Mouse (Mus musculus) E14TG2a.4 (cell line): ENCODE measurements around the gene Mid1ip1.

ENCODE experiments used
- H3K27me3 ChIP-seq: 2 replicates; pipeline ENCODE4 v1.6.1; 2014; ENCODE audit warnings: low read length, control low read depth; ENCODE audit not compliant: insufficient read depth
- H3K36me3 ChIP-seq: 2 replicates; pipeline ENCODE4 v1.6.1; 2014; ENCODE audit warnings: low read length, control low read depth; ENCODE audit not compliant: insufficient read depth
- H3K4me1 ChIP-seq: replicated peaks from 2 replicates; pipeline ENCODE4 v1.6.1; 2014; ENCODE audit warnings: low read depth, low read length, control low read depth
- H3K4me3 ChIP-seq: replicated peaks from 2 replicates; pipeline ENCODE4 v1.5.1; 2014; ENCODE audit warnings: mild to moderate bottlenecking, low read length
- H3K9me3 ChIP-seq: 2 replicates; pipeline ENCODE4 v1.6.1; 2014; ENCODE audit warnings: low read length, control low read depth
- CTCF ChIP-seq: conservative IDR thresholded peaks from 2 replicates; pipeline ENCODE4 v1.5.1; 2014; ENCODE audit warnings: low read length
- NANOG ChIP-seq: IDR thresholded peaks from 2 replicates; pipeline ENCODE4 v1.6.1; 2014; ENCODE audit warnings: borderline replicate concordance, low read length, mixed read lengths
- POU5F1 ChIP-seq: IDR thresholded peaks from 2 replicates; pipeline ENCODE4 v1.6.1; 2014; ENCODE audit warnings: low read length, borderline replicate concordance

Mid1ip1 gene

GRCm38 (mm10) chrX:10720391-10720790 lies 5.6 kb downstream of the Mid1ip1 start:
- H3K27me3 ChIP-seq: no peaks in the 10 kb centered on the region
- no peak for TF ChIP-seq POU5F1
- TF ChIP-seq CTCF: no peak
- TF ChIP-seq NANOG: no peak
- peaks cover 4% of the 10 kb centered on the region; the same call in 1 of the 2 replicates for H3K4me1 ChIP-seq
- no peaks in the 10 kb centered on the region for H3K36me3 ChIP-seq
- H3K9me3 ChIP-seq: no peaks in the 10 kb centered on the region
- H3K4me3 ChIP-seq: no peak overlapping the region

DNA sequence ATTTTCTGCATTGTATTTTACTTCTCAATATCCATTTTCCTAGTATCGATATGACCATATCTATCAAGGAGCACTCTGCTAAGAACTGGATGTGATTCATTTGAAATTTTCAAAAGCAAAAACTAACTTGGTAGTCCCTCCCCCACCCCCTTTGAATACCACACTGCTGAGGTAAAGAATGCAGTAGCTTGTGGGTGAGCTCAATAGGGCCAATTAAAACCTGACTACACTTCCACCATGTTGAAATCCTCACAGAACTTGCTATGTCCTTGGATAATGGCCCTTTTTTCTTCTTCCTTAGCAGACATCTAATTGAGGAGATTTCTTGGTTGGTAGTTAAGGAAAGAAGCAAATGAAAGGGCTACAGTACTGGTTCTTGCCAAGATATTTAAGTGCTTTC lies 9.8 kb downstream of the Mid1ip1 start:
- Histone ChIP-seq H3K4me3 (no peak overlapping the region), H3K4me1 (peaks cover 10% of the 10 kb centered on the region), H3K36me3 (no peaks in the 10 kb centered on the region), H3K27me3 (no peaks in the 10 kb centered on the region), H3K9me3 (no peaks in the 10 kb centered on the region)
- TF ChIP-seq NANOG: no peak
- TF ChIP-seq CTCF: no peak
- TF ChIP-seq POU5F1: no peak

DNA sequence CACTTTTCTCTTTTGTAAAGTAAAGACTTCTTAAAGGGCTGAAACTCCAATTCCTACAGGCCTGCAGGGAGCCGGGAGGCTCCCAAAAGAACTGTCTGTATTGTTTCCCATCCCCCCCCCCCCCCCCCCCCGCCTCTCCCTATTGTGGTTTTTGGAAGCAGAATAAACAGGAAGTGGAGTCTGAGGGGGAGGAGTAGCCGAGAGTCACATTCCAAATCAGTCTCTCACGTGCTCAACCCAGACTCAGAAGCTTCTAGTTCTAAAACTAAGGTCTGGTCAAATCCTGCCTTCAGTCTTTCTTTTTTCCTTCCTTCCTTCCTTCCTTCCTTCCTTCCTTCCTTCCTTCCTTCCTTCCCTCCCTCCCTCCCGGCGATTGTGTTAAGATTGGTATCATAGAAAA lies 14.7 kb downstream of the Mid1ip1 start:
- no peaks in the 10 kb centered on the region for H3K27me3 ChIP-seq
- no peak for TF ChIP-seq NANOG
- TF ChIP-seq CTCF: no peak
- TF ChIP-seq POU5F1: no peak
- H3K4me3 ChIP-seq: no peak overlapping the region
- H3K4me1 ChIP-seq: peaks cover 10% of the 10 kb centered on the region
- H3K36me3 ChIP-seq: no peaks in the 10 kb centered on the region
- H3K9me3 ChIP-seq: no peaks in the 10 kb centered on the region

GRCm38 (mm10) chrX:10734453-10734852 lies 19.6 kb downstream of the Mid1ip1 start:
- Histone ChIP-seq H3K9me3 (no peaks in the 10 kb centered on the region), H3K36me3 (no peaks in the 10 kb centered on the region), H3K4me3 (no peak overlapping the region), H3K27me3 (no peaks in the 10 kb centered on the region), H3K4me1 (0 out of 2 replicates have a peak, but pooled peaks cover 2% of the 10 kb centered on the region)
- TF ChIP-seq CTCF (no peak), POU5F1 (no peak), NANOG (no peak)

DNA sequence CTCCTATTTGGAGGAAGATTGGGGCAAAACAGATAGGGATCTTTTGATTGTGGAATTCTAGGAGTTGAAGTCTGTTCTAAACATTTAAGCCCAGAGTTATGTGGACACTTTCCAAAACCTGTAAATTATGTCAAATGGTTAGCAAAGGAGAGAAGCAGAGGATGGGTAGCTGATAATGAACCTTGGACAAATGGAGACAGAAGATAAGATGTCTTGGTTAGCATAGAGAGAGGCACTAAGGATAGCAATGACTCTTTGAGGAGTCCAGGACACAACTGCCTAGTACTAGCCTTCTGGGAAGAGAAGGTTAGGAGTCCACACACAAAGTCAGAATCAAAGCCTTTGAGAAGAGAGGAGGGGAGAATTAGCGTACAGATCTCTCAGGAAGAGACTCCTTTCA lies 20.1 kb downstream of the Mid1ip1 start:
- Histone ChIP-seq H3K27me3 (no peaks in the 10 kb centered on the region), H3K9me3 (no peaks in the 10 kb centered on the region), H3K36me3 (no peaks in the 10 kb centered on the region), H3K4me1 (0 out of 2 replicates have a peak, but pooled peaks cover 2% of the 10 kb centered on the region), H3K4me3 (no peak overlapping the region)
- TF ChIP-seq CTCF (no peak), POU5F1 (no peak), NANOG (no peak)

- H3K9me3 ChIP-seq: no peaks in the 10 kb centered on the region
- no peaks in the 10 kb centered on the region for H3K4me1 ChIP-seq
- H3K36me3 ChIP-seq: no peaks in the 10 kb centered on the region
- no peaks in the 10 kb centered on the region for H3K27me3 ChIP-seq
- TF ChIP-seq POU5F1: no peak
- no peak for TF ChIP-seq CTCF
- TF ChIP-seq NANOG: no peak
- H3K4me3 ChIP-seq: no peak overlapping the region
Measured at GRCm38 (mm10) chrX:10758866-10759265, 44.1 kb downstream of the Mid1ip1 start.

DNA sequence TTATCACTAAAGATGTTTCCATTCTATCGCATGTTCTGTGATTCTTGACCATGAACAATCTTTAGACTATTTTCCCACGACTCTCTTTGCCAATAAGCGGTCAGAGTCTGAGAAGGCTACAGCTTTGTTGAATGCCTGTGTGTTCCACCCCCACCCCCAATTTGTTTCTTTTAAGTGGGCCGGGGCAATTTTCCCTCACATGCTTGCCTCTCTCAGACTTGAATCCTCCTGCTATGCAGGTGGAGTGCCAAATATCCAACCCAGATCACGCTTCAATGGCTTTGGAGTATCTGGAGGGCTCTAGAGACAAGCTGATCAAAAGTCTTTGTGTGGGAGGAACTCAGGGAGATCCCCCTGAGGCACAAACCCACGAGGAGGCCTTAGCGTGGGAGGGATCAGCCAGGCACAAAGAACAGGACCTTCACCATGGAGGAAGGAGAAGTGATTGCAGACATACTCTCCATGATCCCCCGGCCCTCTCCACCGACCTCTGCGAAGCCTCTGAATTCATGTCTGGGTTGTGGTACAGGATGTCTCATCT lies 48.7 kb downstream of the Mid1ip1 start:
- no peak overlapping the region for H3K4me3 ChIP-seq
- H3K27me3 ChIP-seq: no peaks in the 10 kb centered on the region
- no peaks in the 10 kb centered on the region for H3K4me1 ChIP-seq
- H3K9me3 ChIP-seq: no peaks in the 10 kb centered on the region
- no peaks in the 10 kb centered on the region for H3K36me3 ChIP-seq
- TF ChIP-seq NANOG (no peak), POU5F1 (no peak), CTCF (no peak)
